Mouse (Mus musculus) kidney, embryonic 16.5 days (tissue): Measurements from ENCODE around the gene Trp53i13. TPM values are rescaled to one million over a fixed set of nuclear protein-coding genes. Genes with fewer than 3 reads are reported as not detected.
"Not testable (repeated sequence)": the region's sequence is repeated elsewhere in the genome, so short reads cannot be mapped to it uniquely, and the experiment has no call there.

Source experiments
- ATAC-seq: fragments of 200-750 bp; cut with Nextera tagmentation; 2 replicates; pipeline ENCODE4 v1.8.0; 2017; ENCODE audit warnings: moderate TSS enrichment; ENCODE audit not compliant: low FRiP score, low TSS enrichment
- H3K27ac ChIP-seq: fragments of 300-500 bp; sonication (generic); 2 replicates; pipeline ENCODE4 v1.5.1; 2014; ENCODE audit warnings: low read length
- H3K27me3 ChIP-seq: fragments of 300-500 bp; sonication (generic); 2 replicates; pipeline ENCODE4 v1.6.1; 2014; ENCODE audit warnings: low read length, control low read depth, mixed read lengths; ENCODE audit not compliant: insufficient read depth
- H3K36me3 ChIP-seq: fragments of 300-500 bp; sonication (generic); 2 replicates; pipeline ENCODE4 v1.6.1; 2014; ENCODE audit warnings: low read length, control low read depth, mixed read lengths; ENCODE audit not compliant: insufficient read depth
- H3K4me1 ChIP-seq: fragments of 300-500 bp; sonication (generic); 2 replicates; pipeline ENCODE4 v1.6.1; 2014; ENCODE audit warnings: low read length, control low read depth, mixed read lengths; ENCODE audit not compliant: insufficient read depth
- H3K4me2 ChIP-seq: fragments of 300-500 bp; sonication (generic); replicated peaks from 2 replicates; pipeline ENCODE4 v1.6.1; 2014; ENCODE audit warnings: low read depth, low read length
- H3K4me3 ChIP-seq: fragments of 300-500 bp; sonication (generic); 2 replicates; pipeline ENCODE4 v1.5.1; 2014; ENCODE audit warnings: mild to moderate bottlenecking, low read length
- H3K9ac ChIP-seq: fragments of 300-500 bp; sonication (generic); replicated peaks from 2 replicates; pipeline ENCODE4 v1.6.1; 2014; ENCODE audit warnings: low read length
- H3K9me3 ChIP-seq: fragments of 300-500 bp; sonication (generic); 2 replicates; pipeline ENCODE4 v1.6.1; 2016; ENCODE audit warnings: low read length, control low read depth
- WGBS: fragments of 180-500 bp; shearing (Covaris S2); extraction: QIAGEN DNeasy Blood & Tissue Kit; methylation state at CpG from one replicate; pipeline ENCODE4 v1.1.7; 2014; 5-methylcytosine and 5-hydroxymethylcytosine counted together
- polyA plus RNA-seq: library from polyadenylated mRNA; unstranded; fragments of >200 nt; fragmentation: Nextera tagmentation; extraction: Ambion mirVana; gene quantifications from 2 replicates; pipeline ENCODE4 v1.2.1, GENCODE M21; 2015

Trp53i13 gene
- 34.1 and 36.1 TPM in 2 replicates for polyA plus RNA-seq

DNA sequence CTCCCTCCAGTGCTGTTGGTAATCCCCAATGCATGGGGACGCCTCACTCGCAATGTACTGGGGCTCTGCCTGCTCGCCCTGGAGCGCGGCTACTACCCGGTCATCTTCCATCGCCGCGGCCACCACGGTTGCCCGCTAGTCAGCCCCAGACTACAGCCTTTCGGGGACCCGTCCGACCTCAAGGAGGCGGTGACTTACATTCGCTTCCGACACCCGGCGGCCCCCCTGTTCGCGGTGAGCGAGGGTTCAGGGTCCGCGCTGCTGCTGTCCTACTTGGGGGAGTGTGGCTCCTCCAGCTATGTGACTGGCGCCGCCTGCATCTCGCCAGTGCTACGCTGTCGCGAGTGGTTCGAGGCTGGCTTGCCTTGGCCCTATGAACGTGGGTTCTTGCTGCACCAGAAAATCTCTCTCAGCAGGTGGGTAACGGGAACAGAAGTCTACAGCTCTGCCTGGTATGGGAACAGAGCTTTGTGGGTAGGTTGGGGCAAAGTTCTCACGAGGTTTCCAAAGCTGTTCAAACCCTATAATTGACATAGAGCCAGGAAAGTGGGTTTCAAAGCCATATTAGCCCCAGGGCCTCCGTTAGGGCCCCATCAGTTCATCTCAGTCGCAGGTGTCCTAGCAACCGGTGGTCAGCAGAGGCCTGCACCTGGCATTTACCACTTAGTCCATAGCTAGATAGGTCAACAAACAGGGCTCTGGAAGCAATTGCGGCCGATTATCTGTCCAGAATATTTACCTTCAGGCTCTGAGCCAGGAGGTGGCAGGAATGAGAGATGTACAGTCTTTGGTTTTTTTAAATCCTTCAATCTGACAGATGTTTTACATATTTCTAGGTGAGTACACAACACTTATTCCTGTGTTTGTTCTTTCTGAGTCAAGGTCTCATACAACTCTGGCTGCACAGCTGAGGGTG is at the start of gene Trp53i13:
Gene Trp53i13, minus strand, starts transcription at position 344 of the 916 bp plus-strand sequence.
- WGBS = 10% methylated on average over 39 of the region's 39 CpGs
- Histone ChIP-seq H3K9ac (peak within 1 kb of the TSS; percentile 69), H3K4me3 (peak within 1 kb of the TSS; percentile 76)

DNA sequence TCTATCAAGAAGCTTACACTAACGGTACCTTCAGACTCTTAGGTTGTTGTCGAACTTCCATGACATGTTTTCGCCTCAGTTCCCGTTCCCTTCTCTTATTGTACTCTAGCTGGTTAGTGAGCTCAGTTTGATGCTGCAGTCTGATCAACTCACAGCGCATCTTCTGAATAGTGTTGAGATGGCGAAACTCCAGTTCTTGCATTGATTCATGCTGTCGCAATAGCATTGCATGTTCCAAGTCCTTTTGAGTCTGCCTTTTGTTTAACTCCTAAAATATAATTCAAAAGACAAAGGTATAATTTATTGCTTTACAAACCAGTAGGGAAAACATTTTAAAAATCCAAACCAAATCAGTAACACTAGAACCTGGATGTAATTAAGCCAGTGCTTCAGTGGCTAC is 29.5 kb upstream of the Trp53i13 start:
- Histone ChIP-seq H3K4me2 (no peak overlapping the region), H3K27ac (no peak overlapping the region), H3K4me3 (no peak overlapping the region), H3K27me3 (no peaks in the 10 kb centered on the region), H3K4me1 (no peaks in the 10 kb centered on the region), H3K9me3 (no peaks in the 10 kb centered on the region), H3K36me3 (peaks cover 47% of the 10 kb centered on the region), H3K9ac (no peak overlapping the region)
- 96% methylated on average over 7 of the region's 7 CpGs for WGBS
- ATAC-seq = no peak

More for the DNA sequence above, at the start of gene Trp53i13:
- no peaks in the 10 kb centered on the region for H3K9me3 ChIP-seq
- peak within 1 kb of the TSS; percentile 97 for H3K4me2 ChIP-seq
- H3K36me3 ChIP-seq = no peaks in the 10 kb centered on the region
- peaks cover 36% of the 10 kb centered on the region for H3K4me1 ChIP-seq
- peak; percentile 3; the same call in 1 of the 2 replicates for ATAC-seq
- peaks cover 19% of the 10 kb centered on the region for H3K27me3 ChIP-seq
- no peak within 1 kb of the TSS for H3K27ac ChIP-seq

DNA sequence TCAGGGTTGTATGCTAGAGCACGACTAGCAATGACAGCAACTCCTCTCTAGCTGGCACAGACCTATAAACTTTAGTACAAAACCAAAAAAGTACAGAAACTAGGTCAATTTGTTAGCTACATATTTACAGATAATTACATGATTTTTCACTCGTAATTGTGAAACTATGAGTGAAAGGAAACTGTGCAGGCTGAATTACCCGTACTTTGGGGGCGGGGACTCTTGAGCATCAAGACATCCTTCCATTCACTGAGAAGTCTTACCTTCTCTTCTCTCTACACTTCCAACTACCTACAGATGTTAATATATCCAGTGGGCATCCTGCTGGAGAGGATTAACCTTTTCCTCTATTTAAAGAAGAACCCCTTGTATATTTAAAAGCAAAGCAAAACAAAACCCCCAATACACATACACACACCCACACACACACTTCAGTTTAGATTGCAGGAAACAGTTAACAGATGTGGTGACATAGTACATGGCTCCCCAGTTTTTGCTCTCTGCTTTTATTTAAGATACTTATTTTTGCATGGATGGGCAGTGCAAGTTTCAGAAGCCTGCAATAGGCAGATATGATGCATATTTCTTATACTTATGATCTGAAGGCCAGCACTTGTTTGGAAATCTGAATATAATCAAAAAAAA is 16.5 kb upstream of the Trp53i13 start:
- no peaks in the 10 kb centered on the region for H3K9me3 ChIP-seq
- no peak overlapping the region for H3K9ac ChIP-seq
- H3K4me3 ChIP-seq = no peak overlapping the region
- 88% methylated on average over 4 of the region's 4 CpGs for WGBS
- H3K36me3 ChIP-seq = peaks cover 5% of the 10 kb centered on the region; the same call in 1 of the 2 replicates
- H3K4me1 ChIP-seq = no peaks in the 10 kb centered on the region
- ATAC-seq = no peak
- no peaks in the 10 kb centered on the region for H3K27me3 ChIP-seq
- H3K27ac ChIP-seq = no peak overlapping the region
- no peak overlapping the region for H3K4me2 ChIP-seq

DNA sequence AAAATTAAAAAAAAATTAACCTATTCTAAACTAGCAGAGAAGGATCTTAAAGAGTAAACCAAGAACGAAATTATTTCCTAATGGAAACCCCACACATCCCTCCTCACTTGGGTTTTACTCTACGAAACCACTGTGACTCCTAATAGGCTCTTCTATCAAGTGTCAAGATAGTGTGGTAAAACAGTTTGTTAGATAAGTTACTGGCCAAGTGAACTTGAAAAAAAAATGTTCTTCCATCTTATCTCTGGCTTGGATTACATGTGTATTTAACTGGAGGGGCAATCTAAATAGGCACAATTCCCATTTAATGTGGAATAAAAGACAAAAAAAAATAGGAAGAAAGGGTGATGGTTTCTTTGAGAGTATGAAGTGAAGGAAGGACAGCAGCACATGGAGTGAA is 15.1 kb upstream of the Trp53i13 start:
- 92% methylated on average over 2 of the region's 2 CpGs for WGBS
- no peaks in the 10 kb centered on the region for H3K27me3 ChIP-seq
- H3K9ac ChIP-seq = no peak overlapping the region
- no peaks in the 10 kb centered on the region for H3K36me3 ChIP-seq
- H3K4me3 ChIP-seq = no peak overlapping the region
- no peaks in the 10 kb centered on the region for H3K4me1 ChIP-seq
- H3K9me3 ChIP-seq = no peaks in the 10 kb centered on the region
- H3K27ac ChIP-seq = no peak overlapping the region
- no peak for ATAC-seq
- no peak overlapping the region for H3K4me2 ChIP-seq

DNA sequence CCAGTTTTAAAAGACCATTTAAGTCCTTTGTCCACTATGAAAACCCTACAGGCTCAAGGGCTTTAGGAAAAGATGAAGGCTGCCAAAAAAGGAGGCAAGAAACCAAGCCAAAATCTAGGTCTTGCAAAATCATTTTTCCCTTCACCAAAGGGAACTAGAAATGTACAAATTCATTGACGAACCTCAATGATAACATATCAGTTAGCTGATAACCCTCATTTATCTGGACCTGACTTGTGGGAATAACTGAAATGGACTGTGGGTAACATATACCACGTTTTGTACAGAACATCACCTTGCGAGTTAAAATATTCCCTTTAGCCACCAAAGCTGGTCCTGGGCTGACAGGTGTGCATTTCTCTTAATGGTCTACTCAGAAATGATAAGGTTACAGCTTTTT is 13.9 kb upstream of the Trp53i13 start:
- no peak for ATAC-seq
- WGBS = 91% methylated on average over 3 of the region's 3 CpGs
- H3K27ac ChIP-seq = no peak overlapping the region

DNA sequence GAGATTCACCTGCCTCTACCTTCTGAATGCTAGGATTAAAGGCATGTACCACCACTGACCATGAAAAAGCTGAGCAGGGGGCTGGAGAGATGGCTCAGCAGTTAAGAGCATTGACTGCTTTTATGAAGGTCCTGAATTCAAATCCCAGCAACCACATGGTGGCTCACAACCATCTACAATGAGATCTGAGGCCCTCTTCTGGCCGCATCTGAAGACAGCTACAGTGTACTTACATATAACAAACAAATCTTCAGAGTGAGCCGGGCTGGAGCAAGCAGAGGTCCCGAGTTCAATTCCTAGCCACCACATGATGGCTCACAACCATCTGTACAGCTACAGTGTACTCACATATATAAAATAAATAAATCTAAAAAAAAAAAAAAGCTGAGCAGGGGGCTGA is 12.6 kb upstream of the Trp53i13 start:
- not testable (repeated sequence) for H3K9me3 ChIP-seq, H3K36me3 ChIP-seq, H3K4me1 ChIP-seq, ATAC-seq, H3K27ac ChIP-seq, H3K4me2 ChIP-seq, H3K9ac ChIP-seq, H3K27me3 ChIP-seq, H3K4me3 ChIP-seq
- 87% methylated on average over 3 of the region's 3 CpGs for WGBS

More for the DNA sequence above, 13.9 kb upstream of the Trp53i13 start:
- Histone ChIP-seq H3K9ac (no peak overlapping the region), H3K4me3 (no peak overlapping the region), H3K27me3 (no peaks in the 10 kb centered on the region), H3K4me1 (no peaks in the 10 kb centered on the region), H3K9me3 (no peaks in the 10 kb centered on the region), H3K4me2 (no peak overlapping the region), H3K36me3 (no peaks in the 10 kb centered on the region)

DNA sequence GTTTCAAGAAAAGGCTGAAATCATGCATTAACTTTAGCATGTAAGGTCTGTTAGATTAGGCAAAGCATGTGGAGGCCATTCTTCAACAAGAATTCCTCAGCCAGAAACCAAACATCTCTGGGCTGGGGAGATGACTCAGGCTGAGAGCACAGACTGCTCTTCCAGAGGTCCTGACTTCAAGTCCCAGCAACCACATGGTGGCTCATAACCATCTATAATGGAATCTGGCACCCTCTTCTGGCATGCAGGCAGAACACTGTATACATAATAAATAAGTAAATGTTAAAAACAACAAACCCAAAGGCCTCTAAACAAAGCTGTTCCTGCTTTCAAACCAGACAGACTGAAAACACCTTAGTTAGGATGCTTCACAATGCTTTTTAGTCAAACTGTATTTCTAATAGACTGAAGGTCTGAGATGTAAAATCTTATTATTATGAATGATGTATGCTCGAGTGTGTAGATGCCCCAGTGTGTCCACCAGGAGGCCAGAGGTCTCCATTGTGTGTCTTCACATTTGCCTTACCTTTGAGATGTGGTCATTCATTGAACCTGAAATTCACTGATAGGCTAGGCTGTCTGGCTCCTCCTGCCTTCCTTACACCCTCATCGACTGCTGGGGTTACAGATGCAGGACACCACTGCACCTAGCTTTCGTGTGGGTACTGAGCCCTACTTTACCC is 10.2 kb upstream of the Trp53i13 start:
- no peak overlapping the region for H3K9ac ChIP-seq
- no peak for ATAC-seq
- no peak overlapping the region for H3K4me2 ChIP-seq
- no peaks in the 10 kb centered on the region for H3K27me3 ChIP-seq
- 75% methylated on average over 3 of the region's 3 CpGs for WGBS
- H3K27ac ChIP-seq = no peak overlapping the region
- H3K4me1 ChIP-seq = no peaks in the 10 kb centered on the region
- no peak overlapping the region for H3K4me3 ChIP-seq
- H3K36me3 ChIP-seq = no peaks in the 10 kb centered on the region
- H3K9me3 ChIP-seq = no peaks in the 10 kb centered on the region

DNA sequence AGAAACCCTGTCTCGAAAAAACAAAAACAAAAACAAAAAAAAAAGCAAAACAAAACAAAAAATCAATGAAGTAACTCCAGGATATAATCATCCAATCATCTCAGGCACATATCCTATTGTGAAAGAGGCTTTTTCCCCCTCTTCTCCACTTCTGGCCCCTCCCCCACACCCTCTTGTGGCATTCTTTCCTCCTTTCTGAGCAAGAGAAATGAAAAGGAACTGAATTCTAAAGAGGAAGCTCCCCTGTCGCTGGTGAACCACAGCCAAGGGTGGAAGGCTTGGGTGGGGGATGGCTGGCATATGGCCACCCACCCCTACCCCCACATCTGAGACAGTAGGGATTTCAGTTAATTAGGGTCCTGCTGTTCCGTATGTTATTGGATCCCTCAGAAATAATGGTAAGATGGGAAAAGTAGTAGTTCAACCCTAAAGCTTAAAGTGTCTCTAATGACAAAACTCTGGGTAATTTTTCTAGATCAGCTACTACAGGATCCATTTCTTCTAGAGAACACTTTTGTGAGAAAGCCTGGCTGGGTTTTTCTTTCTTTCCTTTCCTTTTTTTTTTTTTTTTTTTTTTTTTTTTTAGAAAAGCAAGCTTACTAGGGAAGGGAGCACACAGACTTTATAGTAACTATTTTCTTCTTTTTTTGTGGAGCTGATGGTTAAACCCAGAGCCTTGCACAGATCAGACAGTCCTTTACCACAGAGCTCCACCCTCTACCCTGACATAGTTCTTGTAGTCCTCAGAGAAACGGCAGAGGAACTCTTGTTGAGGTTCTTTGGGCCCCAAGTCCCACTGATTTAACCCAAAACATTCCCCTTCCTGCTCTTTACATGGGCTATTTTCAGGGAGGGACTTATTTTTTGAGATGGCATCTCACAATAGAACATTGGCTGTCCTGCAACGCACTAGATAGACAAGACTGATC is 5.1 kb upstream of the Trp53i13 start:
- 53% methylated on average over 5 of the region's 5 CpGs for WGBS
- H3K4me2 ChIP-seq = no peak overlapping the region
- H3K27me3 ChIP-seq = peaks cover 9% of the 10 kb centered on the region
- no peak overlapping the region for H3K27ac ChIP-seq
- no peak for ATAC-seq
- no peak overlapping the region for H3K9ac ChIP-seq
- H3K4me1 ChIP-seq = peaks cover 3% of the 10 kb centered on the region
- no peaks in the 10 kb centered on the region for H3K36me3 ChIP-seq
- H3K4me3 ChIP-seq = no peak overlapping the region
- no peaks in the 10 kb centered on the region for H3K9me3 ChIP-seq

DNA sequence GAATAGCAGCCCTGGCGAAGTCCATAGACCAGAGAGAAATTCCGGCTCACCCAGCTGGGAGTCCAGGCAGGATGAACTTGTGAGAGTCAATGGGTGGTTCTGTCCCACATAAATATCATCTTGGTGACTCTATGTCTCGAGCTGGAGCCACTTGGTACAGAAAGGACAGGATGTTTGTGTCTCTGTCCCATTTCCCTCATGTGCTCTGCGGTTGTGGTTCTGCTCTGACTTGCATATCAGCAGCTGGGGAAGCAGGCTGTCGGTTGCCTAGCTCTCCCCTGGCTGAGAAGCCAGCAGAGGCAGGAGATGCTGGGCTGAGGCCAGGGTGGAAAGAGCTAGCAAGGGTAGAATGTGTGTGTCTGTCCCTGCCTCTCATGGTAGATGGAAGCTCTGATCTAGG is 3.3 kb upstream of the Trp53i13 start, which contains the start of gene Gm10392:
Gene Gm10392, minus strand, starts transcription at position 156 of the 400 bp plus-strand sequence.
- Histone ChIP-seq H3K9ac (no peak within 1 kb of the TSS), H3K27ac (no peak within 1 kb of the TSS), H3K4me3 (no peak within 1 kb of the TSS), H3K36me3 (no peaks in the 10 kb centered on the region), H3K4me2 (no peak within 1 kb of the TSS), H3K9me3 (no peaks in the 10 kb centered on the region), H3K27me3 (peaks cover 19% of the 10 kb centered on the region), H3K4me1 (peaks cover 21% of the 10 kb centered on the region)
- no peak for ATAC-seq
- WGBS = 64% methylated on average over 5 of the region's 5 CpGs
